Mouse (Mus musculus): ENCODE measurements around the gene Plekhh1. TPM values are rescaled to one million over a fixed set of nuclear protein-coding genes. Genes with fewer than 3 reads are reported as not detected.

The Plekhh1 gene
- total and polyA plus RNA-seq, 3 experiments, result 0.35 to 2.3 TPM; not detected in 1

GRCm38 (mm10) chr12:79006076-79006475 is 22.9 kb upstream of the Plekhh1 start:
- no peaks in the 10 kb centered on the region for H3K9me3 ChIP-seq (replicated peaks; ENCODE audit: insufficient read depth, low read length)
- H3K4me3 ChIP-seq (ENCODE audit: control insufficient read depth in 1 of 2, insufficient read depth in 1 of 2, low read depth in 2 of 2, low read length in 2 of 2), result peak overlapping the region; percentile 92 to 98

GRCm38 (mm10) chr12:79006478-79007125 is 22.4 kb upstream of the Plekhh1 start:
- Histone ChIP-seq H3K4me1 (ENCODE audit: control insufficient read depth in 1 of 2, insufficient read depth in 2 of 2, low read length in 2 of 2) (peaks cover 2 to 15% of the 10 kb centered on the region in 2 experiments; a peak in 3 of 4 replicates), H3K4me3 (ENCODE audit: control insufficient read depth in 1 of 2, insufficient read depth in 1 of 2, low read depth in 2 of 2, low read length in 2 of 2) (peak overlapping the region; percentile 92 to 98), H3K9ac (ENCODE audit: control insufficient read depth, low read depth, low read length, poor library complexity, severe bottlenecking) (peak overlapping the region; percentile 91), H3K27me3 (ENCODE audit: control insufficient read depth in 1 of 2, insufficient read depth in 2 of 2, low read length in 2 of 2) (no peaks in the 10 kb centered on the region), H3K9me3 (replicated peaks; ENCODE audit: insufficient read depth, low read length) (no peaks in the 10 kb centered on the region), H3K36me3 (ENCODE audit: control insufficient read depth in 1 of 2, insufficient read depth in 2 of 2, low read length in 2 of 2) (peaks cover 0 to 12% of the 10 kb centered on the region in 2 experiments; a peak in 2 of 4 replicates), H3K27ac (ENCODE audit: control insufficient read depth, low read depth, low read length) (peak overlapping the region; percentile 21; the same call in 1 of the 2 replicates), H3K79me2 (ENCODE audit: control insufficient read depth, insufficient read depth, low read length, poor library complexity) (peaks cover 4% of the 10 kb centered on the region; the same call in 1 of the 2 replicates)
- no peak for TF ChIP-seq USF2 (IDR thresholded peaks at IDR 0.05; ENCODE audit: borderline replicate concordance in 1 of 2, insufficient read depth in 1 of 2, low read depth in 1 of 2, low read length in 2 of 2)
- no peak for TF ChIP-seq HCFC1 (IDR thresholded peaks at IDR 0.05; ENCODE audit: low read depth, low read length)
- TF ChIP-seq MEF2A (IDR thresholded peaks at IDR 0.05; ENCODE audit: extremely low read depth, insufficient replicate concordance, low read depth, low read length, poor library complexity, severe bottlenecking), result no peak
- peak; percentile 47 to 64 (median 51) for TF ChIP-seq CTCF (IDR thresholded peaks at IDR 0.05 in 2 of 3, conservative IDR thresholded peaks at IDR 0.05 in 1 of 3; ENCODE audit: control insufficient read depth in 1 of 3, insufficient read depth in 1 of 3, low read depth in 2 of 3, low read length in 3 of 3, poor library complexity in 1 of 3, severe bottlenecking in 1 of 3)
- TF ChIP-seq ZKSCAN1 (IDR thresholded peaks at IDR 0.05; ENCODE audit: low read depth, low read length), result no peak
- no peak for TF ChIP-seq POLR2AphosphoS2 (IDR thresholded peaks at IDR 0.05; ENCODE audit: low read length)
- no peak for TF ChIP-seq GABPA (IDR thresholded peaks at IDR 0.05; ENCODE audit: low read depth, low read length)
- no peak for TF ChIP-seq RAD21 (IDR thresholded peaks at IDR 0.05; ENCODE audit: low read depth, low read length)
- TF ChIP-seq ETS1 (IDR thresholded peaks at IDR 0.05; ENCODE audit: low read depth, low read length), result 0 out of 2 replicates have a peak, but pooled peaks have one; percentile 11
- 0 out of 4 replicates have a peak, but pooled peaks of 1 of the 2 experiments have one; percentile 0 for TF ChIP-seq POLR2A (IDR thresholded peaks at IDR 0.05; ENCODE audit: control insufficient read depth in 1 of 2, insufficient read depth in 1 of 2, low read depth in 1 of 2, low read length in 2 of 2, poor library complexity in 1 of 2)
- TF ChIP-seq KAT2A (conservative IDR thresholded peaks at IDR 0.05; ENCODE audit: low read depth, low read length), result no peak
- peak; percentile 23; the same call in 1 of the 2 replicates for TF ChIP-seq SMC3 (IDR thresholded peaks at IDR 0.05; ENCODE audit: low read depth, low read length)
- TF ChIP-seq CHD1 (IDR thresholded peaks at IDR 0.05; ENCODE audit: low read depth, low read length), result no peak
- 0 out of 2 replicates have a peak, but pooled peaks have one; percentile 28 for TF ChIP-seq MXI1 (IDR thresholded peaks at IDR 0.05; ENCODE audit: low read depth, low read length)
- TF ChIP-seq UBTF (IDR thresholded peaks at IDR 0.05; ENCODE audit: borderline replicate concordance, insufficient read depth, low read depth, low read length), result no peak
- TF ChIP-seq SIN3A (IDR thresholded peaks at IDR 0.05; ENCODE audit: low read length), result no peak; the same call in 1 of the 2 replicates
- no peak for TF ChIP-seq MAX (IDR thresholded peaks at IDR 0.05; ENCODE audit: low read length)
- TF ChIP-seq ZMIZ1 (IDR thresholded peaks at IDR 0.05; ENCODE audit: low read depth, low read length), result no peak
- TF ChIP-seq BHLHE40 (IDR thresholded peaks at IDR 0.05; ENCODE audit: borderline replicate concordance, low read depth, low read length), result no peak
- no peak for TF ChIP-seq ZC3H11A (IDR thresholded peaks at IDR 0.05; ENCODE audit: low read depth, low read length)
- DNase-seq (ENCODE audit: low read depth, low spot score), result peak; percentile 70

More at GRCm38 (mm10) chr12:79006076-79006475, 22.9 kb upstream of the Plekhh1 start:
- no peak for DNase-seq (ENCODE audit: low read depth, low spot score)
- peaks cover 4% of the 10 kb centered on the region; the same call in 1 of the 2 replicates for H3K79me2 ChIP-seq (ENCODE audit: control insufficient read depth, insufficient read depth, low read length, poor library complexity)
- peaks cover 0 to 12% of the 10 kb centered on the region in 2 experiments; a peak in 2 of 4 replicates for H3K36me3 ChIP-seq (ENCODE audit: control insufficient read depth in 1 of 2, insufficient read depth in 2 of 2, low read length in 2 of 2)
- no peaks in the 10 kb centered on the region for H3K27me3 ChIP-seq (ENCODE audit: control insufficient read depth in 1 of 2, insufficient read depth in 2 of 2, low read length in 2 of 2)
- peaks cover 2 to 17% of the 10 kb centered on the region in 2 experiments; a peak in 3 of 4 replicates for H3K4me1 ChIP-seq (ENCODE audit: control insufficient read depth in 1 of 2, insufficient read depth in 2 of 2, low read length in 2 of 2)
- no peak for TF ChIP-seq UBTF (IDR thresholded peaks at IDR 0.05; ENCODE audit: borderline replicate concordance, insufficient read depth, low read depth, low read length)
- TF ChIP-seq ZNF384 (IDR thresholded peaks at IDR 0.05; ENCODE audit: low read depth, low read length), result 0 out of 2 replicates have a peak, but pooled peaks have one; percentile 21
- H3K27ac ChIP-seq (ENCODE audit: control insufficient read depth, low read depth, low read length), result no peak overlapping the region
- peak overlapping the region; percentile 91 for H3K9ac ChIP-seq (ENCODE audit: control insufficient read depth, low read depth, low read length, poor library complexity, severe bottlenecking)

Measured in MEL (cell line).